Mouse (Mus musculus) hindbrain, postnatal 0 days (tissue): ENCODE measurements at regions not wholly inside any gene's neighbourhood (a gene's known extent, or its start where the extent isn't known, plus 50 kb on each side); places are given as distances from the start of the nearest gene placed in this dataset.

Experiments
- ATAC-seq: fragments of 200-750 bp; cut with Nextera tagmentation; 2 replicates; pipeline ENCODE4 v1.8.0; 2017; ENCODE audit warnings: mild to moderate bottlenecking, moderate TSS enrichment, moderate library complexity
- DNase-seq: peaks from one replicate; pipeline ENCODE4 v3.0.0-alpha.2; 2015; ENCODE audit warnings: low spot score
- H3K27ac ChIP-seq: fragments of 300-500 bp; sonication (generic); 2 replicates; pipeline ENCODE4 v1.5.1; 2014; ENCODE audit warnings: mild to moderate bottlenecking
- H3K27me3 ChIP-seq: fragments of 300-500 bp; sonication (generic); 2 replicates; pipeline ENCODE4 v1.6.1; 2014; ENCODE audit warnings: low read length, mixed read lengths; ENCODE audit not compliant: insufficient read depth
- H3K36me3 ChIP-seq: fragments of 300-500 bp; sonication (generic); 2 replicates; pipeline ENCODE4 v1.6.1; 2014; ENCODE audit warnings: low read length, mixed read lengths; ENCODE audit not compliant: insufficient read depth
- H3K4me1 ChIP-seq: fragments of 300-500 bp; sonication (generic); 2 replicates; pipeline ENCODE4 v1.6.1; 2014; ENCODE audit warnings: antibody characterized with exemption, low read length, mixed read lengths; ENCODE audit not compliant: insufficient read depth
- H3K4me2 ChIP-seq: fragments of 300-500 bp; sonication (generic); 2 replicates; pipeline ENCODE4 v1.6.1; 2014; ENCODE audit warnings: low read depth, mild to moderate bottlenecking, low read length, moderate library complexity, mixed read lengths
- H3K4me3 ChIP-seq: fragments of 300-500 bp; sonication (generic); 2 replicates; pipeline ENCODE4 v1.5.1; 2014; ENCODE audit warnings: low read length
- H3K9ac ChIP-seq: fragments of 300-500 bp; sonication (generic); replicated peaks from 2 replicates; pipeline ENCODE4 v1.6.1; 2014; ENCODE audit warnings: mild to moderate bottlenecking, low read length, moderate library complexity, mixed read lengths
- H3K9me3 ChIP-seq: fragments of 300-500 bp; sonication (generic); 2 replicates; pipeline ENCODE4 v1.6.1; 2016; ENCODE audit warnings: low read length, mixed read lengths
- CTCF ChIP-seq: IDR thresholded peaks from 2 replicates; pipeline ENCODE4 v1.5.1; 2016; ENCODE audit warnings: antibody characterized with exemption, control low read depth, low read depth
- WGBS: fragments of 180-500 bp; shearing (Covaris S2); extraction: QIAGEN DNeasy Blood & Tissue Kit; methylation state at CpG from one replicate; pipeline ENCODE4 v1.1.7; 2014; 5-methylcytosine and 5-hydroxymethylcytosine counted together

DNA sequence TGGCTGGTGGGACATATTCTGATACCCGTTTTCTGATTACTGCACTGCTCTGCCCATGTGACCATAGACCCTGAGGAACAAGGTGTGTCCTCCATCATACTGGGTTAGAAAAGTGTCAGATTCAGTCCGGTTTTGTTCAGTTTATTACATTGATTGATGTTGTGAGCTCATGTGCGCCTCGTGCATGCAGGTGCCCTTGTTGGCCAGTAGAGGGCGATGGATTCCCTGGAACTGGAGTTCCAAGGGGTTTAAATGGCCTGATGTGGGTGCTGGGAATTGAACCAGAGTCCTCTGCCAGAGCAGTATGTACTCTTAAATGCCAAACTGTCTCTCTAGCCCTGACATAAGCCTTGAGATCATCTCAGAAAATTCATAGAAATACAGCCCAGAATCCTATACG is 144.8 kb upstream of the 1600014C23Rik start:
- Histone ChIP-seq H3K36me3 (no peaks in the 10 kb centered on the region), H3K4me2 (no peak overlapping the region), H3K4me1 (peaks cover 7% of the 10 kb centered on the region; the same call in 1 of the 2 replicates), H3K27me3 (no peaks in the 10 kb centered on the region), H3K27ac (no peak overlapping the region), H3K4me3 (no peak overlapping the region), H3K9me3 (no peaks in the 10 kb centered on the region), H3K9ac (no peak overlapping the region)
- DNase-seq: no peak
- WGBS: 83% methylated on average over 6 of the region's 6 CpGs
- no peak for ATAC-seq
- peak; percentile 41 for TF ChIP-seq CTCF

DNA sequence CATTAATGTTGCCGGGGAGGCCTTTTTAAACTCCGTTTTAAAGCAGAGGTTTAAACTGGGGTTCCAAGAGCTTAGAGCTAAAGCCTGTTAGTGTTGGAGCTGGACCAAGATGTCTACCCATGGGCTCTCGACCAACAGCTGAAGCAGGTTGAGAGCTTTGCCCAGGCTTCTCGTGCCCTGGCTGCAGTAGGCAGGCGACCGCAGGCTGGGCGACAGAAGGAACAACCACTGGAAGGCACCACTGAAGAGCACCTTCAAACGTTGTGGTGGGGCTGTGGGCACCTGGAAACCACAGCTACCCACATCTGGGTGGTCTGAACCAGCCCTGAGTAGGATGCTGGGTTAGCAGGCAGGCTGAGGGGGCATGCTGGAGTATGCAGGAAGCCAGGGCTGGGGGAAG is 141.7 kb upstream of the 1600014C23Rik start:
- no peak overlapping the region for H3K4me3 ChIP-seq
- H3K27ac ChIP-seq: no peak overlapping the region
- WGBS: 77% methylated on average over 8 of the region's 8 CpGs
- peaks cover 13% of the 10 kb centered on the region; the same call in 1 of the 2 replicates for H3K4me1 ChIP-seq
- peak; percentile 14 for DNase-seq
- no peaks in the 10 kb centered on the region for H3K27me3 ChIP-seq
- H3K9ac ChIP-seq: no peak overlapping the region
- no peak overlapping the region for H3K4me2 ChIP-seq
- H3K9me3 ChIP-seq: no peaks in the 10 kb centered on the region
- no peaks in the 10 kb centered on the region for H3K36me3 ChIP-seq
- no peak for ATAC-seq
- TF ChIP-seq CTCF: no peak

DNA sequence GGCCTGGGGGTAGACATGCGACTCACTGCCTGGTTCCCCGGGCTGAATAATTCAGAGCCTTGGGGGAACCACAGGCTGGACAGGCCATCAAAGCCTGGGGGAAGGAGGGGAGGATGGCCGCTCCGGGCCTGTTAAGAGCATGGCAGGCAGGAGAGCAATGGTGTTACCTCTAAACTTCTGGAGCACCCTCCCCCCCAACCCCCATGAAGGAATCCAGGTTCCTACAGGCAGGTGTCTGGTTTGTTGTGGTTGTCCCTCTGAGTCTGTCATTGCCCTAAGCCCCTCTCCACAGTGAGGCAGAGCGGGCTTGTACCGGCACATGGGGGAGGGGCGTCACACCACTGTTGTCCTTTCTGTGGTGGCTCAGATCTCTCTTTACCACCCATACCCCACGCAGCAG is 140.4 kb upstream of the 1600014C23Rik start:
- ATAC-seq (no peak), DNase-seq (no peak)
- 22% methylated on average over 8 of the region's 8 CpGs for WGBS
- Histone ChIP-seq H3K9me3 (no peaks in the 10 kb centered on the region), H3K36me3 (no peaks in the 10 kb centered on the region), H3K4me3 (no peak overlapping the region), H3K4me2 (peak overlapping the region; percentile 32), H3K4me1 (peaks cover 13% of the 10 kb centered on the region; the same call in 1 of the 2 replicates), H3K27ac (no peak overlapping the region), H3K9ac (peak overlapping the region; percentile 26; the same call in 1 of the 2 replicates), H3K27me3 (no peaks in the 10 kb centered on the region)
- no peak for TF ChIP-seq CTCF

DNA sequence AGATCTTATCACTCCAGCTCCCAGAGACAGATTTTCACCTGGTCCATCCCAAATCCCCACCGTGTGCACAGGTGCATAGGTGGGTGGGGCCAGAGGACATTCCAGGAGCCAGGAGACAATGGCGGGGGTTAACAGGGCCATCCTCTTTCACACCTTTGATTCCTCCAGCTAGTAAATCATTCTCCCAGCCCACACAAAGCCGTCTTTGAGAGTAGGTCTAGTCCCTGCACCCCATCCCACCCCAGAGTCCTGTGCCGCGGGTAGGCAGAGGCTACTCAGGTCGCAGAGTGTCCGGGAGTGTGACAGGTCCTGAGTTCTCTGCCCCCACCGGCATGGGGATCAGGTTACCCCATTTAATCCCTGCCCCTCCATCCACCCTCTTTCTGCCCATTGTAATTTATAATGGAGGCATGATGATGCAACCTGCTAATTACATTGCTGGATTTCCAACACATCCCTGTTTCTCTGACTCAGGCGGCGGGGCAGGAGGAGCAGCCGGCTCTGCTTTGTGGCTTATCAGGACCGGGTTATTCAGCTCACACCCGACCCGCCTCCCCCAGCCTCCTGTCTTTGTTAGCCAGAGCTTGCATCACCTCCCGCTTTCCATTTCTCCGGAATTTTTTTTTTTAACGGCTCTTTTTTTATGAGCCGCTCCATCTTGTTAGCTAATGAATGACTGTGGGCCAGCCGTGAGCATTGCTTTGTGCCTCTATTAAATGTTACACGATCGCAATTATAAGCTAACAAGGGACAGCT is 139.7 kb upstream of the 1600014C23Rik start:
- Histone ChIP-seq H3K27me3 (no peaks in the 10 kb centered on the region), H3K27ac (no peak overlapping the region), H3K4me1 (peaks cover 13% of the 10 kb centered on the region; the same call in 1 of the 2 replicates), H3K36me3 (no peaks in the 10 kb centered on the region), H3K9me3 (no peaks in the 10 kb centered on the region), H3K4me2 (peak overlapping the region; percentile 32), H3K9ac (peak overlapping the region; percentile 26), H3K4me3 (no peak overlapping the region)
- peak; percentile 62 for ATAC-seq
- WGBS: 5% methylated on average over 21 of the region's 21 CpGs
- TF ChIP-seq CTCF: no peak
- DNase-seq: peak; percentile 61

GRCm38 (mm10) chr17:45871666-45872653 is 138.3 kb upstream of the 1600014C23Rik start:
- H3K4me2 ChIP-seq: no peak overlapping the region

GRCm38 (mm10) chr17:45871067-45871466 is 137.4 kb upstream of the 1600014C23Rik start:
- DNase-seq (no peak), ATAC-seq (no peak)
- peaks cover 13% of the 10 kb centered on the region; the same call in 1 of the 2 replicates for H3K4me1 ChIP-seq

More at GRCm38 (mm10) chr17:45871666-45872653, 138.3 kb upstream of the 1600014C23Rik start:
- 43% methylated on average over 22 of the region's 22 CpGs for WGBS
- no peak overlapping the region for H3K4me3 ChIP-seq
- H3K36me3 ChIP-seq: no peaks in the 10 kb centered on the region
- no peak for TF ChIP-seq CTCF
- H3K4me1 ChIP-seq: peaks cover 13% of the 10 kb centered on the region; the same call in 1 of the 2 replicates
- no peaks in the 10 kb centered on the region for H3K27me3 ChIP-seq
- H3K9me3 ChIP-seq: no peaks in the 10 kb centered on the region
- no peak overlapping the region for H3K9ac ChIP-seq
- no peak for ATAC-seq
- peak; percentile 66 for DNase-seq
- no peak overlapping the region for H3K27ac ChIP-seq

More at GRCm38 (mm10) chr17:45871067-45871466, 137.4 kb upstream of the 1600014C23Rik start:
- no peaks in the 10 kb centered on the region for H3K36me3 ChIP-seq
- no peak for TF ChIP-seq CTCF
- H3K9me3 ChIP-seq: no peaks in the 10 kb centered on the region
- H3K4me2 ChIP-seq: no peak overlapping the region
- WGBS: 83% methylated on average over 9 of the region's 9 CpGs
- H3K9ac ChIP-seq: no peak overlapping the region
- H3K4me3 ChIP-seq: no peak overlapping the region
- no peak overlapping the region for H3K27ac ChIP-seq
- no peaks in the 10 kb centered on the region for H3K27me3 ChIP-seq
